14 mouse cellular contexts compared by ENCODE assay signal in genomic region chr13:3712497-3713160, GRCm38 (mm10).
A peak's percentile ranks its signal among the peaks of the same experiment; 100 is the strongest.
DNase-seq lines count a peak whose midpoint lies in the region; ATAC-seq lines count a peak whose summit lies in the region.
"Had no signal": no experiment of that assay in that cellular context is flagged by ENCODE, and none has a peak within 500 bp of the region (broad histone marks: within the 10 kb centered on the region; RNA-seq: fewer than 3 reads in every experiment).

No protein-coding gene starts in this region.

- intact Hi-C loops in heart, postnatal 25 days (cut with DNase I) = no loop called here

- peaks cover 7% of the 10 kb centered on the region; the same call in 1 of the 2 replicates for H3K4me1 ChIP-seq in kidney, embryonic 14.5 days (ENCODE audit: control insufficient read depth, insufficient read depth, low read length)
- peaks cover 10% of the 10 kb centered on the region; the same call in 1 of the 2 replicates for H3K4me1 ChIP-seq in forebrain, embryonic 11.5 days (replicated peaks; ENCODE audit: control insufficient read depth, insufficient read depth, low read length)
- H3K4me1 ChIP-seq in limb, embryonic 13.5 days = peaks cover 53% of the 10 kb centered on the region

- no peaks in the 10 kb centered on the region for H3K9me3 ChIP-seq in kidney, embryonic 14.5 days (ENCODE audit: control insufficient read depth, low read length)
- no peaks in the 10 kb centered on the region for H3K9me3 ChIP-seq in forebrain, embryonic 11.5 days (ENCODE audit: control insufficient read depth, low read length)
- no peaks in the 10 kb centered on the region for H3K9me3 ChIP-seq in limb, embryonic 13.5 days

- no peak overlapping the region for H3K9ac ChIP-seq in kidney, embryonic 14.5 days (ENCODE audit: low read depth, low read length)
- peak overlapping the region; percentile 39 for H3K9ac ChIP-seq in forebrain, embryonic 11.5 days (ENCODE audit: low read length)
- H3K9ac ChIP-seq in limb, embryonic 13.5 days = no peak overlapping the region

- peak; percentile 63 for ATAC-seq in kidney, embryonic 14.5 days (ENCODE audit: low FRiP score, low TSS enrichment)
- peak; percentile 95 for ATAC-seq in forebrain, embryonic 11.5 days (replicated peaks; ENCODE audit: low FRiP score)
- peak; percentile 66 for ATAC-seq in limb, embryonic 13.5 days (ENCODE audit: low FRiP score, low read depth)
- ATAC-seq: intestine, postnatal 0 days had no signal

- H3K27me3 ChIP-seq in kidney, embryonic 14.5 days (ENCODE audit: control insufficient read depth, insufficient read depth, low read length) = no peaks in the 10 kb centered on the region
- no peaks in the 10 kb centered on the region for H3K27me3 ChIP-seq in forebrain, embryonic 11.5 days (ENCODE audit: control insufficient read depth, insufficient read depth, low read length)
- H3K27me3 ChIP-seq in limb, embryonic 13.5 days = no peaks in the 10 kb centered on the region

- no peak overlapping the region for H3K27ac ChIP-seq in kidney, embryonic 14.5 days (ENCODE audit: low read depth, low read length)
- peak overlapping the region; percentile 25; the same call in 1 of the 2 replicates for H3K27ac ChIP-seq in forebrain, embryonic 11.5 days (ENCODE audit: low read depth, low read length)
- H3K27ac ChIP-seq in limb, embryonic 13.5 days = peak overlapping the region; percentile 69

- peak overlapping the region; percentile 17; the same call in 1 of the 2 replicates for H3K4me2 ChIP-seq in kidney, embryonic 14.5 days (replicated peaks; ENCODE audit: low read depth, low read length)
- H3K4me2 ChIP-seq in forebrain, embryonic 11.5 days (ENCODE audit: low read depth, low read length, severe bottlenecking) = peak overlapping the region; percentile 48
- H3K4me2 ChIP-seq in limb, embryonic 13.5 days (replicated peaks) = peak overlapping the region; percentile 38

- no peak for DNase-seq in kidney, postnatal 4 days
- peak; percentile 87 for DNase-seq in forebrain, embryonic 11.5 days (ENCODE audit: low spot score)
- DNase-seq in retina, embryonic 14.5 days (ENCODE audit: low spot score) = peak; percentile 75
- no peak for DNase-seq in gastrocnemius, postnatal 25 days
- no peak for DNase-seq in lung, postnatal 14 days
- no peak for DNase-seq in heart, postnatal 25 days (ENCODE audit: low spot score)
- DNase-seq: B cell, adult 2 months; cerebellum, adult 11-12 months; gastrocnemius, postnatal 36 days; right cerebral cortex, postnatal 14 days; thymus, postnatal 4 days had no signal

- WGBS in kidney, embryonic 14.5 days = 15% methylated on average over 14 of the region's 19 CpGs
- 3% methylated on average over 19 of the region's 19 CpGs for WGBS in forebrain, embryonic 11.5 days
- WGBS in limb, embryonic 13.5 days = 8% methylated on average over 18 of the region's 19 CpGs

- no peaks in the 10 kb centered on the region for H3K36me3 ChIP-seq in kidney, embryonic 14.5 days (ENCODE audit: control insufficient read depth, insufficient read depth, low read length)
- H3K36me3 ChIP-seq in forebrain, embryonic 11.5 days (ENCODE audit: control insufficient read depth, insufficient read depth, low read length) = no peaks in the 10 kb centered on the region
- no peaks in the 10 kb centered on the region for H3K36me3 ChIP-seq in limb, embryonic 13.5 days

- no peak overlapping the region for H3K4me3 ChIP-seq in kidney, embryonic 14.5 days (ENCODE audit: low read length)
- H3K4me3 ChIP-seq in forebrain, embryonic 11.5 days (ENCODE audit: low read depth, low read length) = 0 out of 2 replicates have a peak overlapping the region, but pooled peaks have one; percentile 7
- H3K4me3 ChIP-seq in limb, embryonic 13.5 days = no peak overlapping the region

Comparison
In these comparisons a context has a peak if more than half of its experiments do, and no peak if none do; other contexts are left out.
1. DNase-seq: peak in forebrain, embryonic 11.5 days (single experiment) and retina, embryonic 14.5 days (single experiment); none in kidney, postnatal 4 days (0 of 2), gastrocnemius, postnatal 25 days (single experiment), lung, postnatal 14 days (single experiment) and heart, postnatal 25 days (single experiment).
2. Peak in every context shown above with its lines, with median percentiles within 50 percentile points of each other: ATAC-seq and H3K4me2 ChIP-seq.